Mouse (Mus musculus) lung, embryonic 14.5 days (tissue): ENCODE measurements around the gene Commd8. TPM values are rescaled to one million over a fixed set of nuclear protein-coding genes. Genes with fewer than 3 reads are reported as not detected.
A peak's percentile ranks its signal among the peaks of the same experiment; 100 is the strongest.

Experiments used
- ATAC-seq: fragments of 200-750 bp; cut with Nextera tagmentation; 2 replicates; pipeline ENCODE4 v1.8.0; 2017; ENCODE audit warnings: mild to moderate bottlenecking, moderate TSS enrichment, moderate library complexity; ENCODE audit not compliant: insufficient read depth
- DNase-seq: peaks from one replicate; pipeline ENCODE4 v3.0.0-alpha.2; 2015
- H3K27ac ChIP-seq: fragments of 300-500 bp; sonication (generic); 2 replicates; pipeline ENCODE4 v1.5.1; 2014; ENCODE audit warnings: low read depth, mild to moderate bottlenecking, moderate library complexity
- H3K27me3 ChIP-seq: fragments of 300-500 bp; sonication (generic); 2 replicates; pipeline ENCODE4 v1.6.1; 2014; ENCODE audit warnings: low read length, control low read depth; ENCODE audit not compliant: insufficient read depth
- H3K36me3 ChIP-seq: fragments of 300-500 bp; sonication (generic); 2 replicates; pipeline ENCODE4 v1.6.1; 2014; ENCODE audit warnings: control low read depth; ENCODE audit not compliant: insufficient read depth
- H3K4me1 ChIP-seq: fragments of 300-500 bp; sonication (generic); 2 replicates; pipeline ENCODE4 v1.6.1; 2014; ENCODE audit warnings: antibody characterized with exemption, control low read depth; ENCODE audit not compliant: insufficient read depth
- H3K4me2 ChIP-seq: fragments of 300-500 bp; sonication (generic); 2 replicates; pipeline ENCODE4 v1.6.1; 2014; ENCODE audit warnings: mild to moderate bottlenecking
- H3K4me3 ChIP-seq: fragments of 300-500 bp; sonication (generic); 2 replicates; pipeline ENCODE4 v1.5.1; 2014; ENCODE audit warnings: low read depth, low read length
- H3K9ac ChIP-seq: fragments of 300-500 bp; sonication (generic); 2 replicates; pipeline ENCODE4 v1.6.1; 2014
- H3K9me3 ChIP-seq: fragments of 300-500 bp; sonication (generic); 2 replicates; pipeline ENCODE4 v1.6.1; 2016; ENCODE audit warnings: low read depth, low read length, control low read depth
- CTCF ChIP-seq: IDR thresholded peaks from 2 replicates; pipeline ENCODE4 v1.5.1; 2016; ENCODE audit warnings: antibody characterized with exemption, low read depth
- WGBS: fragments of 180-500 bp; shearing (Covaris S2); extraction: QIAGEN DNeasy Blood & Tissue Kit; methylation state at CpG from one replicate; pipeline ENCODE4 v1.1.7; 2014; 5-methylcytosine and 5-hydroxymethylcytosine counted together
- polyA plus RNA-seq: library from polyadenylated mRNA; unstranded; fragments of >200 nt; fragmentation: Nextera tagmentation; extraction: Ambion mirVana; gene quantifications from 2 replicates; pipeline ENCODE4 v1.2.1, GENCODE M21; 2014

Gene Commd8
- polyA plus RNA-seq, 1 experiment from 2014 or later, result 122 TPM

DNA sequence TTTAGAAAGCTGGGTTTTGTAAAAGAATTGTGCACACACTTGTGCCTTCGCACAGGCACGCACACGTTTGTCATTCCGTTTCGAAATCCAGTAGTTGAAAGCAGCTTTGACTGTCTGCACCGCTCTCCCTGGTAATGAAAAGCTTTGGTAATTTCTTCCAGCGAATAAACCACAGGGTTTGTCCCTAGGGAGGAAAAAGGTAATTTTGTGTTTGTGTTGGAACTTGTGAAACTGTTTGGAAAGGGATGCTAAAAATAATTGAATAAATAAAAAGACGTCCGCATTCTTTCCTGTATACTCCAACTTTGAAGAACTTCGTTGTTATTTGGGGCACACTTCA lies 35.7 kb upstream of the Commd8 start:
- ATAC-seq (peak; percentile 28), DNase-seq (peak; percentile 47)
- Histone ChIP-seq H3K9ac (peak overlapping the region; percentile 52), H3K4me2 (peak overlapping the region; percentile 82), H3K27ac (no peak overlapping the region), H3K4me1 (peaks cover 3% of the 10 kb centered on the region; the same call in 1 of the 2 replicates), H3K9me3 (no peaks in the 10 kb centered on the region), H3K4me3 (peak overlapping the region; percentile 58), H3K36me3 (no peaks in the 10 kb centered on the region), H3K27me3 (no peaks in the 10 kb centered on the region)
- TF ChIP-seq CTCF, result no peak
- 5% methylated on average over 10 of the region's 10 CpGs for WGBS

- H3K27me3 ChIP-seq, result no peaks in the 10 kb centered on the region
- DNase-seq (peak; percentile 97), ATAC-seq (peak; percentile 99)
- H3K9me3 ChIP-seq, result no peaks in the 10 kb centered on the region
- under 1% methylated on average over 32 of the region's 32 CpGs for WGBS
- H3K4me1 ChIP-seq, result peaks cover 3% of the 10 kb centered on the region; the same call in 1 of the 2 replicates
- H3K27ac ChIP-seq, result peak overlapping the region; percentile 67; the same call in 1 of the 2 replicates
- H3K36me3 ChIP-seq, result no peaks in the 10 kb centered on the region
- H3K9ac ChIP-seq, result peak overlapping the region; percentile 52
- TF ChIP-seq CTCF, result 0 out of 2 replicates have a peak, but pooled peaks have one; percentile 17
- H3K4me2 ChIP-seq, result peak overlapping the region; percentile 82
- peak overlapping the region; percentile 58 for H3K4me3 ChIP-seq
Observed at GRCm38 (mm10) chr5:72203028-72203733, 35.2 kb upstream of the Commd8 start.

- H3K27me3 ChIP-seq, result no peaks in the 10 kb centered on the region
- H3K4me3 ChIP-seq, result no peak overlapping the region
- no peak overlapping the region for H3K27ac ChIP-seq
- no peak overlapping the region for H3K9ac ChIP-seq
- H3K36me3 ChIP-seq, result no peaks in the 10 kb centered on the region
- no peaks in the 10 kb centered on the region for H3K9me3 ChIP-seq
- DNase-seq (no peak), ATAC-seq (no peak)
- no peak overlapping the region for H3K4me2 ChIP-seq
- TF ChIP-seq CTCF, result no peak
- WGBS, result 53% methylated on average over 10 of the region's 10 CpGs
- peaks cover 3% of the 10 kb centered on the region; the same call in 1 of the 2 replicates for H3K4me1 ChIP-seq
Observed at GRCm38 (mm10) chr5:72202016-72202415, 34.0 kb upstream of the Commd8 start.

DNA sequence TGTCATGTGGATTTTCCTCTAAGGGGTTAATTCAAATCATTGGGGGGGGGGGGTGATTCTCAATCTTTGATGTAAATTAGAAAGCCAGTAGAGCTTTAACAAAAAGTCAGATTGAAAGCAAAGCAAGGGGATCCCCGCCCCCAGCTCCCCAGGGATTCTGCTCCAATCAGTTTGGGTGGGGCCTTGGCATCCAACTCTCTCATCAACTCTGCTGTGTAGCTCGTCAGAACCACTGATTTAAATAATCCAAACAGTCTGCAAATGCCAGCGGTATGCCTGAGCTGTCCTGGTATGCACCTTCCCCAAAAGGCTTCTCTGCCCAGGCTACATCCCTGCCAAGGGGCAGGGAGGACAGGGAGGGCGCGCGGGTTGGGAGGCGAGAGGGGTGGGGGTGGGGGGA lies 33.6 kb upstream of the Commd8 start:
- Histone ChIP-seq H3K4me3 (no peak overlapping the region), H3K9ac (no peak overlapping the region), H3K36me3 (no peaks in the 10 kb centered on the region), H3K27me3 (no peaks in the 10 kb centered on the region), H3K27ac (no peak overlapping the region), H3K9me3 (no peaks in the 10 kb centered on the region), H3K4me2 (no peak overlapping the region), H3K4me1 (peaks cover 3% of the 10 kb centered on the region; the same call in 1 of the 2 replicates)
- no peak for TF ChIP-seq CTCF
- WGBS, result 36% methylated on average over 7 of the region's 7 CpGs
- DNase-seq, result no peak
- no peak for ATAC-seq

DNA sequence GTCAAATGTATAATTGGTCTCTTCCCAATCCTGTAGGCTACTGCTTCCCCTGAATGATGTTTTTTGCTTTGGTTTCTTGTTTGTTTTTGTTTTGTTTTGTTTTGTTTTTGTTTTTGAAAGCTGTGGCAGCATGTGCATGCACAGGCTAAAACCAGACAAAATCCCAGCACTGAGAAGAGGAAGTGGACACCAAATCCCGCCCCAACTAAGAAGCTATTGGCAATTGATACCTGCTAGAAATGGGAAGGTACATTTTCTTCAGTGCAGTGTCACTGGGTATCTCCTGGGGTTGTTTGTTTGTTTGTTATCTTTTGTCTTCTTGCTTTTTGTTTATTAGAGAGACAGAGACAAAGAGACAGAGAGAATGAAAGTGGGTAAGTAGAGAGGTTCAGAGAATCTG lies 27.5 kb upstream of the Commd8 start:
- no peaks in the 10 kb centered on the region for H3K27me3 ChIP-seq
- no peaks in the 10 kb centered on the region for H3K9me3 ChIP-seq
- no peak overlapping the region for H3K4me3 ChIP-seq
- DNase-seq (no peak), ATAC-seq (no peak)
- H3K4me2 ChIP-seq, result no peak overlapping the region
- H3K4me1 ChIP-seq, result no peaks in the 10 kb centered on the region
- H3K9ac ChIP-seq, result no peak overlapping the region
- TF ChIP-seq CTCF, result no peak
- no peaks in the 10 kb centered on the region for H3K36me3 ChIP-seq
- 82% methylated on average over 1 of the region's 1 CpGs for WGBS
- no peak overlapping the region for H3K27ac ChIP-seq

GRCm38 (mm10) chr5:72191932-72192331 lies 23.9 kb upstream of the Commd8 start:
- ATAC-seq (no peak), DNase-seq (no peak)
- Histone ChIP-seq H3K9me3 (no peaks in the 10 kb centered on the region), H3K36me3 (no peaks in the 10 kb centered on the region), H3K9ac (no peak overlapping the region), H3K4me1 (no peaks in the 10 kb centered on the region), H3K4me2 (no peak overlapping the region), H3K27ac (no peak overlapping the region), H3K27me3 (no peaks in the 10 kb centered on the region), H3K4me3 (no peak overlapping the region)
- WGBS, result 78% methylated on average over 5 of the region's 5 CpGs
- no peak for TF ChIP-seq CTCF

DNA sequence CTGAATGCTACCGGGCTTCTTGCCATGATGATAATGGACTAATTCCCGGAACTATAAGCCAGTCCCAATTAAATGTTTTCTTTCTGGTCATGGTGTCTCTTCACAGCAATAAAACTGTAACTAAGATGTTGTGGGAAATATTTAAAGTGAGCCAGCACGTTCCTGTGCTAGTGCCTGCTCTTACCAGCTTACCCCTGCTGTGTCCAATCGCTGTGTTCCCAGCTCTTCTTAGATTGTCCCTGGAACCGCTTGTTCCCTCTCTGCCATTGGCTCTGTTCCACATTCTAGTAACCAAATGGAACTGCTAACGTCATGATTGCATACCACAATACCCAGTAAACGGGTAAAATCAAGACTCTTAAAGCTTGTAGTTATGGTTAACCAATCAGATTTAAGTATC lies 23.2 kb upstream of the Commd8 start:
- TF ChIP-seq CTCF, result no peak
- WGBS, result 85% methylated on average over 7 of the region's 7 CpGs

More for the DNA sequence above, 23.2 kb upstream of the Commd8 start:
- no peaks in the 10 kb centered on the region for H3K36me3 ChIP-seq
- no peaks in the 10 kb centered on the region for H3K9me3 ChIP-seq
- no peak for DNase-seq
- no peak for ATAC-seq
- H3K4me1 ChIP-seq, result no peaks in the 10 kb centered on the region
- H3K4me3 ChIP-seq, result no peak overlapping the region
- H3K4me2 ChIP-seq, result no peak overlapping the region
- H3K27me3 ChIP-seq, result no peaks in the 10 kb centered on the region
- no peak overlapping the region for H3K9ac ChIP-seq
- no peak overlapping the region for H3K27ac ChIP-seq
